Mouse (Mus musculus) midbrain, embryonic 15.5 days (tissue): ENCODE results near the gene Slc37a1. TPM values are rescaled to one million over a fixed set of nuclear protein-coding genes. Genes with fewer than 3 reads are reported as not detected.

ENCODE experiments used
- ATAC-seq: fragments of 200-750 bp; cut with Nextera tagmentation; replicated peaks from 2 replicates; pipeline ENCODE4 v1.8.0; 2017; ENCODE audit warnings: moderate TSS enrichment
- H3K27ac ChIP-seq: fragments of 300-500 bp; sonication (generic); 2 replicates; pipeline ENCODE4 v1.5.1; 2015; ENCODE audit warnings: mild to moderate bottlenecking, inconsistent platforms
- H3K27me3 ChIP-seq: fragments of 300-500 bp; sonication (generic); replicated peaks from 2 replicates; pipeline ENCODE4 v1.6.1; 2015; ENCODE audit warnings: inconsistent platforms
- H3K36me3 ChIP-seq: fragments of 300-500 bp; sonication (generic); replicated peaks from 2 replicates; pipeline ENCODE4 v1.6.1; 2015; ENCODE audit warnings: inconsistent platforms
- H3K4me1 ChIP-seq: fragments of 300-500 bp; sonication (generic); 2 replicates; pipeline ENCODE4 v1.6.1; 2015; ENCODE audit warnings: inconsistent platforms
- H3K4me2 ChIP-seq: fragments of 300-500 bp; sonication (generic); 2 replicates; pipeline ENCODE4 v1.6.1; 2015; ENCODE audit warnings: inconsistent platforms, mild to moderate bottlenecking, moderate library complexity
- H3K4me3 ChIP-seq: fragments of 300-500 bp; sonication (generic); 2 replicates; pipeline ENCODE4 v1.5.1; 2015; ENCODE audit warnings: mild to moderate bottlenecking, inconsistent platforms
- H3K9ac ChIP-seq: fragments of 300-500 bp; sonication (generic); 2 replicates; pipeline ENCODE4 v1.6.1; 2015; ENCODE audit warnings: mild to moderate bottlenecking, inconsistent platforms
- H3K9me3 ChIP-seq: fragments of 300-500 bp; sonication (generic); 2 replicates; pipeline ENCODE4 v1.6.1; 2016; ENCODE audit warnings: inconsistent platforms
- WGBS: fragments of 180-500 bp; shearing (Covaris S2); methylation state at CpG from one replicate; pipeline ENCODE4 v1.1.7; 2015; ENCODE audit warnings: mixed read lengths; 5-methylcytosine and 5-hydroxymethylcytosine counted together
- polyA plus RNA-seq: library from polyadenylated mRNA; unstranded; fragments of >200 nt; fragmentation: Nextera tagmentation; extraction: Ambion mirVana; gene quantifications from 2 replicates; pipeline ENCODE4 v1.2.1, GENCODE M21; 2015

Slc37a1 gene
- polyA plus RNA-seq, 1 experiment from 2014 or later: 13.4 TPM

GRCm38 (mm10) chr17:31315993-31316392 lies 29.4 kb downstream of the Slc37a1 start:
- 0 out of 2 replicates have a peak, but pooled peaks cover 6% of the 10 kb centered on the region for H3K4me1 ChIP-seq
- no peaks in the 10 kb centered on the region for H3K9me3 ChIP-seq
- H3K9ac ChIP-seq: no peak overlapping the region
- no peak overlapping the region for H3K4me2 ChIP-seq
- no peaks in the 10 kb centered on the region; the same call in 1 of the 2 replicates for H3K27me3 ChIP-seq
- H3K4me3 ChIP-seq: no peak overlapping the region
- H3K27ac ChIP-seq: no peak overlapping the region
- no peaks in the 10 kb centered on the region for H3K36me3 ChIP-seq
- no peak for ATAC-seq
- WGBS: 76% methylated on average over 6 of the region's 6 CpGs

DNA sequence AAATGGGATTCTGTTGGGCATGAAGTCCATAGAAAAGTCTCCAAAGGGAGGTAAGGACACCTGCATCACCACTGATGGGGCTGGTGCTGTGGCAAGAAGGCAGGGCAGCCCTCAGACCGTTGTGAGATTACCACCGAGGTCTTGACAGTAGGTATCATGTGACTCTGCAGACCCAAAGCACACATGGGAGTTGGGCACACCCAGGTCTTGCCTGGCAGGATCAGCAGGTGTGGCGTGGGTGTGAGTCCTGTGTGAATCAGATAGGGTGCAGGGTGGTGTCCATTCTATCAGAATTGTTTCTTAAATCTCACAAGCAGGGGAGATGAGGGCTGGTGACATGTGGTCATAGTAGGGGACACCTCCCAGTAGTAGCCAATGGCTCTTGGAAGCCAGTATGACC lies 30.4 kb downstream of the Slc37a1 start:
- Histone ChIP-seq H3K4me3 (no peak overlapping the region), H3K4me1 (0 out of 2 replicates have a peak, but pooled peaks cover 6% of the 10 kb centered on the region), H3K27ac (no peak overlapping the region), H3K36me3 (no peaks in the 10 kb centered on the region), H3K9me3 (no peaks in the 10 kb centered on the region), H3K9ac (no peak overlapping the region), H3K4me2 (no peak overlapping the region), H3K27me3 (no peaks in the 10 kb centered on the region; the same call in 1 of the 2 replicates)
- 92% methylated on average over 3 of the region's 3 CpGs for WGBS
- no peak for ATAC-seq

- Histone ChIP-seq H3K36me3 (no peaks in the 10 kb centered on the region), H3K27ac (no peak overlapping the region), H3K4me1 (0 out of 2 replicates have a peak, but pooled peaks cover 6% of the 10 kb centered on the region), H3K9me3 (no peaks in the 10 kb centered on the region), H3K4me3 (no peak overlapping the region), H3K27me3 (no peaks in the 10 kb centered on the region; the same call in 1 of the 2 replicates), H3K4me2 (no peak overlapping the region), H3K9ac (no peak overlapping the region)
- 47% methylated on average over 22 of the region's 22 CpGs for WGBS
- ATAC-seq: no peak
These were observed 31.1 kb downstream of the Slc37a1 start for GRCm38 (mm10) chr17:31317521-31318272.

GRCm38 (mm10) chr17:31318906-31319767 lies 32.5 kb downstream of the Slc37a1 start:
- 92% methylated on average over 19 of the region's 19 CpGs for WGBS
- no peak overlapping the region for H3K4me3 ChIP-seq
- ATAC-seq: no peak
- 0 out of 2 replicates have a peak, but pooled peaks cover 6% of the 10 kb centered on the region for H3K4me1 ChIP-seq
- H3K27me3 ChIP-seq: no peaks in the 10 kb centered on the region; the same call in 1 of the 2 replicates
- no peak overlapping the region for H3K9ac ChIP-seq
- no peak overlapping the region for H3K4me2 ChIP-seq
- no peak overlapping the region for H3K27ac ChIP-seq
- H3K36me3 ChIP-seq: no peaks in the 10 kb centered on the region
- no peaks in the 10 kb centered on the region for H3K9me3 ChIP-seq

GRCm38 (mm10) chr17:31321425-31321824 lies 34.8 kb downstream of the Slc37a1 start:
- Histone ChIP-seq H3K4me1 (peaks cover 4% of the 10 kb centered on the region), H3K9ac (no peak overlapping the region), H3K27ac (no peak overlapping the region), H3K27me3 (no peaks in the 10 kb centered on the region), H3K4me3 (no peak overlapping the region), H3K4me2 (no peak overlapping the region), H3K36me3 (no peaks in the 10 kb centered on the region), H3K9me3 (no peaks in the 10 kb centered on the region)
- no peak for ATAC-seq
- 79% methylated on average over 12 of the region's 12 CpGs for WGBS

GRCm38 (mm10) chr17:31322446-31322845 lies 35.9 kb downstream of the Slc37a1 start:
- H3K36me3 ChIP-seq: no peaks in the 10 kb centered on the region
- H3K27me3 ChIP-seq: no peaks in the 10 kb centered on the region
- no peak for ATAC-seq
- H3K9me3 ChIP-seq: no peaks in the 10 kb centered on the region
- H3K27ac ChIP-seq: no peak overlapping the region
- H3K4me2 ChIP-seq: no peak overlapping the region
- no peak overlapping the region for H3K9ac ChIP-seq
- no peak overlapping the region for H3K4me3 ChIP-seq
- 89% methylated on average over 4 of the region's 4 CpGs for WGBS
- H3K4me1 ChIP-seq: peaks cover 13% of the 10 kb centered on the region

DNA sequence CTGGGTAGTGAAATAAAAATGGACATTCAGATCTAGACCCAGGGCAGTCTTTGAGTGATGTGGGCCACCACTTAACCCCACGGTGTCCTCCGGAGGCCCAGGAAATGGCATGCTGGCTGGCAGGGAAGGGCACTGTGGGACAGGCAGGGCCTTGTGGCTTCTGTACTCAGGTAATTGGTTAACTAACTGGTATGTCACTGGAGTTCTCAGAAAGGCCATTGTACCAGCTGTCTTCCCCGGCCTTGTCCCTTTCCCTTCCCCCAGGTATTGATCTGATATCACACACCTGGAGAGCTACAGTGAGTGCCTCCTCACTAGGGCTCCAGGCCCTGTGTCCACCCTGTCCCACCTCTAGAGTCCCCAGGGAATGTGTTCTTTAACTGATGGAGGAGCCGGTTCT lies 36.8 kb downstream of the Slc37a1 start:
- peaks cover 13% of the 10 kb centered on the region for H3K4me1 ChIP-seq
- no peak for ATAC-seq
- no peaks in the 10 kb centered on the region for H3K36me3 ChIP-seq
- H3K27ac ChIP-seq: no peak overlapping the region
- 80% methylated on average over 4 of the region's 4 CpGs for WGBS
- H3K4me2 ChIP-seq: no peak overlapping the region
- H3K4me3 ChIP-seq: no peak overlapping the region
- no peaks in the 10 kb centered on the region for H3K9me3 ChIP-seq
- no peaks in the 10 kb centered on the region for H3K27me3 ChIP-seq
- no peak overlapping the region for H3K9ac ChIP-seq

GRCm38 (mm10) chr17:31324227-31324626 lies 37.6 kb downstream of the Slc37a1 start:
- no peaks in the 10 kb centered on the region for H3K9me3 ChIP-seq
- H3K4me1 ChIP-seq: peaks cover 13% of the 10 kb centered on the region
- no peak overlapping the region for H3K9ac ChIP-seq
- no peak overlapping the region for H3K4me3 ChIP-seq
- no peak overlapping the region for H3K4me2 ChIP-seq
- 92% methylated on average over 8 of the region's 8 CpGs for WGBS
- no peak overlapping the region for H3K27ac ChIP-seq
- H3K36me3 ChIP-seq: no peaks in the 10 kb centered on the region
- no peaks in the 10 kb centered on the region for H3K27me3 ChIP-seq
- no peak for ATAC-seq

DNA sequence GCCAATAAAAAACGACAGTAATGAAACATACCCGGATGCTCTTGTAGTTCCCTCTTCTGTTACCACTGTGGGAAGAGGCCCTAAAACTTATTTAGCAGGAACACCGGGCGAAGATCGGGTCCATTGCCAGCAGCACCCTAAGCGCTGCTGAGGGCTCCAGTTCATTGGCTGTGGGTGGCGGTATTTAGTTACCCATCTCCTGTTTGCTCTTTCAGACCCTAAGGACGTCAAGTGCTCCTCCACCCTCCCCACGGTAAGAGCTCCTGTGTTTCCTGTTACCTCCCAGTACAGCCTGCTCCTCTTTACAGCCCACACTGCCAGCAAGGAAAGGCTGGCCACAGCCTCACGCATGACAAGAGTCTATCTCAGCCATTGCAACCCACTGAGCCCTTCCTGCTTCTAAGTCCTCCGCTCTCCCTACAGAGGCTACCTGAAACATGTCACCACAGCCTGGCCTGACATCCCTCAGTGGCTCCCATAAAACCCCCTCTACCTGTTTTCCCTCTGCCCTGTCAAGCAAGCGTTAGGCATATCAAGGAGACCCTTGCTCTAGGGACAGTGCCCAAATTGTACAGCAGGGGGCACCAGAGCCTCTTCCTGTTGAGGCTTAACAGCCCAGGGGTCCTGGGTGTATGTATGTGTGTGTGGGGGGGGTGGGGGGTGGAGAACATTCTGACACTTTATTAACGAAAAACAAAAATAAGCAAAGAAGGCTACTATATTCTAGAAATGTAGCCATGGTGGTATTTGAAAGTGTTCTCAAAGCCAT lies 39.0 kb downstream of the Slc37a1 start:
- Histone ChIP-seq H3K36me3 (no peaks in the 10 kb centered on the region), H3K4me1 (peaks cover 13% of the 10 kb centered on the region), H3K27ac (no peak overlapping the region), H3K4me2 (no peak overlapping the region), H3K27me3 (no peaks in the 10 kb centered on the region), H3K4me3 (no peak overlapping the region), H3K9me3 (no peaks in the 10 kb centered on the region), H3K9ac (no peak overlapping the region)
- 76% methylated on average over 13 of the region's 13 CpGs for WGBS
- ATAC-seq: no peak

DNA sequence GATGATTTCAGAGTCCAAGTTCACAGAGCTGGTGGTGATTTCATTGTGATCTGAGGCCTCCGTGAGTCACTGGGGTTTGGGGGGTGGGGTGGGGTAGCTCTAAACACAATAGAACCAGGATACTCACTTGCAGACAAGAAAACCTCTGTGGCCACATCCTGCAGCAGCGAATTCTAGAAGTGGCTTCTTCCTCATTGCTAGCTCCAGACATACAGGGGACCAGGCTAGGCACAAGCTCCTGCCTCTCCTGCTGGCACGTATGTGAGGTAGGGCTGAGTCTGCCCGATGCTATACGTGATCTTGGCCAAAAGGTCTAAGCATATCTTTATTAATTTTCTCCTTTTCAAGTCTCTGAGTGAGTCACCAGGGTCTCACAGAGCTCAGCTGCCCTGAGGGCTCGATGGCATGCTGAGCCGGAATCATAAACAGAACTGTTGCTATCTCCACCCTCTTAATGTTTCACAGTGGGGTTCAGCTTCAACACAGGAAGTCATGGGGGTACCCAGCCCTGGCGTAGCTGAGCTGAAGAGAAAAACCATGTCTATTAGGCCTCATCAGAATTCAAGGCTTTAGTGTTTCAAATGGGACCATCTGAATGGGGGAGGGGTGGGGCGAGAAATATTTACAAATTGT lies 39.7 kb downstream of the Slc37a1 start:
- ATAC-seq: no peak

GRCm38 (mm10) chr17:31328466-31328865 lies 41.9 kb downstream of the Slc37a1 start:
- H3K9ac ChIP-seq: no peak overlapping the region
- no peaks in the 10 kb centered on the region for H3K9me3 ChIP-seq
- no peaks in the 10 kb centered on the region for H3K36me3 ChIP-seq
- no peak overlapping the region for H3K4me2 ChIP-seq
- no peak overlapping the region for H3K4me3 ChIP-seq
- H3K27ac ChIP-seq: no peak overlapping the region
- H3K27me3 ChIP-seq: no peaks in the 10 kb centered on the region
- 0 out of 2 replicates have a peak, but pooled peaks have one; percentile 46 for ATAC-seq
- WGBS: 70% methylated on average over 4 of the region's 4 CpGs
- H3K4me1 ChIP-seq: peaks cover 13% of the 10 kb centered on the region

More for the DNA sequence above, 39.7 kb downstream of the Slc37a1 start:
- Histone ChIP-seq H3K4me3 (no peak overlapping the region), H3K27ac (no peak overlapping the region), H3K4me2 (no peak overlapping the region), H3K36me3 (no peaks in the 10 kb centered on the region), H3K27me3 (no peaks in the 10 kb centered on the region), H3K4me1 (peaks cover 13% of the 10 kb centered on the region), H3K9ac (no peak overlapping the region), H3K9me3 (no peaks in the 10 kb centered on the region)
- 39% methylated on average over 9 of the region's 9 CpGs for WGBS
